Mouse (Mus musculus): ENCODE measurements around the gene Lta.

GRCm38 (mm10) chr17:35172445-35173234 lies 32.5 kb downstream of the Lta start:
- TF ChIP-seq TAL1 (conservative IDR thresholded peaks at IDR 0.05; ENCODE audit: low read depth, low read length) (no peak), CTCF (IDR thresholded peaks at IDR 0.05; ENCODE audit: low read depth, low read length) (no peak), GATA2 (IDR thresholded peaks at IDR 0.05; ENCODE audit: borderline replicate concordance, low read depth, low read length) (no peak)
